Mouse (Mus musculus): ENCODE results near the gene Ndufaf2. TPM values are rescaled to one million over a fixed set of nuclear protein-coding genes. Genes with fewer than 3 reads are reported as not detected.

The Ndufaf2 gene
- polyA plus RNA-seq (2012; rRNA removed), result 49.3 and 51.2 TPM in 2 replicates

DNA sequence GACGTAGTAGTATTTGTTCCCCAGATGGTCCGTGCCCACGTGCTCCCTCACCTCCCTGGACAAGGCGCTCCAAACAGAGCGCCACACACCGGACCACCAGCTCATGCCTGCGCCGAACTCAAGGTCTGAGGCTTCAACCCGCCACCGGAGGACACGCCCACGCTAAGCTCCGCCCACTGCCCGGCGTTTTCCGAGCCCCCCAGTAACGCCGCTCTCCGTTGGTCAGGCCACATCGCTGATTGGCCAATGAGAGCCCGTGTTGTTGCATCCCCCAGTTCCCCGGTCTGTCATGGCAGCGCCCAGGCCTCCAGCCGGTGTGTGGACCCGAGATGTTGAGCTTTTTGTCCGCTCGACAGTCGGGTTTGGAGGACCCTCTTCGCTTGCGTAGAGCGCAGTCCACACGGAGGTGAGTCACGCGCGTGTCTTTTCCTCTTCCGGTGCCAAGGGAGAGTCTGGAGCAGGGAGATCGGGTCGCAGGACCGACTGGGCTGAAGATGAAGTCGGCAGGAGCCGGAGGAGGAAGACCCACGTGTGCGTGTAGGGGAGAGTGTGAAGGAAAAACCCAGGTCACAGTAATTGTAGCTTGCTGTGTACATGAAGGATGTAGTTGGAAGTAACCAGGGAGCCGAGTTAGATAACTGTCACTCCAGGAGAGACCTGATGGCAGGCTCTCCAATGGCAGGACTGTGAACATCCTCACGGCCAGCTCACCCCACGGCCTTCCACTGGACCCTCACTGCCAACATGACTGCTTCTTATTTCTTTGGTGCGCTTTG, at the start of gene Ndufaf2, which contains the start of gene Ercc8:
Gene Ndufaf2 (minus strand): TSS at position 159 of the 776 bp plus-strand sequence.
Gene Ercc8 (plus strand): TSS at position 267 of the 776 bp plus-strand sequence.
- Histone ChIP-seq H3K27ac (ENCODE audit: control insufficient read depth, insufficient read depth, low read depth, low read length) (peak within 1 kb of the TSS; percentile 83), H3K4me1 (ENCODE audit: control insufficient read depth, insufficient read depth, low read length) (no peaks in the 10 kb centered on the region), H3K4me3 (ENCODE audit: control insufficient read depth, low read depth, low read length) (peak within 1 kb of the TSS; percentile 97), H3K36me3 (ENCODE audit: control insufficient read depth, insufficient read depth, low read length) (peaks cover 1% of the 10 kb centered on the region; the same call in 1 of the 2 replicates), H3K27me3 (ENCODE audit: control insufficient read depth, insufficient read depth, low read length) (no peaks in the 10 kb centered on the region)
- TF ChIP-seq CTCF (IDR thresholded peaks at IDR 0.05; ENCODE audit: control insufficient read depth, insufficient read depth, insufficient replicate concordance, low read depth, low read length), result no peak
- peak; percentile 84 for TF ChIP-seq POLR2A (IDR thresholded peaks at IDR 0.05; ENCODE audit: control insufficient read depth, low read depth, low read length)

- Histone ChIP-seq H3K4me1 (ENCODE audit: control insufficient read depth, insufficient read depth, low read length) (no peaks in the 10 kb centered on the region), H3K36me3 (ENCODE audit: control insufficient read depth, insufficient read depth, low read length) (no peaks in the 10 kb centered on the region), H3K4me3 (ENCODE audit: control insufficient read depth, low read depth, low read length) (no peak overlapping the region), H3K27me3 (ENCODE audit: control insufficient read depth, insufficient read depth, low read length) (no peaks in the 10 kb centered on the region), H3K27ac (ENCODE audit: control insufficient read depth, insufficient read depth, low read depth, low read length) (no peak overlapping the region)
- TF ChIP-seq POLR2A (IDR thresholded peaks at IDR 0.05; ENCODE audit: control insufficient read depth, low read depth, low read length) (no peak), CTCF (IDR thresholded peaks at IDR 0.05; ENCODE audit: control insufficient read depth, insufficient read depth, insufficient replicate concordance, low read depth, low read length) (no peak)
These were observed 49.7 kb upstream of the Ndufaf2 start for GRCm38 (mm10) chr13:108208090-108208489.

DNA sequence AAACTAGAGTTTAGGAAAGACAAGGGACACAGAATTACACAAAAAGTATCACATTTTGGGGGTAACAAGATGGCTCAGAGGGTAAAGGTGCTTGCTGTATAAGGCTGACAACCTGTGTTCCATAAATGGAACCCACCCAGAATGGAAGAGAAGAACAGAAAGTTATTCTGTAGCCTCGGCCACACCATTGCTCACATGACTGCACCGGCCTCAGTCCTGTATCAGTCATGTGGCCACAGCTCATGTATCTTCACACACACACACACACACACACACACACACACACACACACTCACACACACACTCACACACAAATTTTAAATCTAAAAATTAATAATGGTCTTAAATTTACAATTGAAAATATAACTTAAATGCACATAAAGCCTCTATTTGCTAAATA, 49.0 kb upstream of the Ndufaf2 start:
- Histone ChIP-seq H3K27ac (ENCODE audit: control insufficient read depth, insufficient read depth, low read depth, low read length) (no peak overlapping the region), H3K36me3 (ENCODE audit: control insufficient read depth, insufficient read depth, low read length) (no peaks in the 10 kb centered on the region), H3K27me3 (ENCODE audit: control insufficient read depth, insufficient read depth, low read length) (no peaks in the 10 kb centered on the region), H3K4me1 (ENCODE audit: control insufficient read depth, insufficient read depth, low read length) (no peaks in the 10 kb centered on the region), H3K4me3 (ENCODE audit: control insufficient read depth, low read depth, low read length) (no peak overlapping the region)
- no peak for TF ChIP-seq CTCF (IDR thresholded peaks at IDR 0.05; ENCODE audit: control insufficient read depth, insufficient read depth, insufficient replicate concordance, low read depth, low read length)
- TF ChIP-seq POLR2A (IDR thresholded peaks at IDR 0.05; ENCODE audit: control insufficient read depth, low read depth, low read length), result no peak

DNA sequence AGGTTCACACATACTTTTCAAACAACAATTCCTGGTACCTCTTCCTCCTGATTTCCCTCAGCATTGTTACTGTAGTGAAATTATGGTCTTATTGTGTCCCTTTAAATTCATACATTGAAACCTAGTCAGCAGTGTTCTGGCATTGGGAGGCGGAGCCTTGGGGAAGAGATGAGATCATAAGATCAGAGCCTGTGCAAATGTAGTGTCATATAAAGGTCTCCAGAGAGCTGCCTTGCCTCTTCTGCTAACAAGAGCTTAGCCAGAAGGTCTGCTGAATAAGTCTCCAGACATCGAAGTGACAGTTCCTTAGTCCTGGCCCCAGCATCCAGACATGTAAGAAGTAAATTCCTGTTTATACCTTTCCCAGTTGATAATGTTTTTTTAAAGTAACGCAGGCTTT, 46.4 kb upstream of the Ndufaf2 start:
- Histone ChIP-seq H3K36me3 (ENCODE audit: control insufficient read depth, insufficient read depth, low read length) (no peaks in the 10 kb centered on the region), H3K4me3 (ENCODE audit: control insufficient read depth, low read depth, low read length) (no peak overlapping the region), H3K27ac (ENCODE audit: control insufficient read depth, insufficient read depth, low read depth, low read length) (no peak overlapping the region), H3K4me1 (ENCODE audit: control insufficient read depth, insufficient read depth, low read length) (no peaks in the 10 kb centered on the region), H3K27me3 (ENCODE audit: control insufficient read depth, insufficient read depth, low read length) (no peaks in the 10 kb centered on the region)
- TF ChIP-seq CTCF (IDR thresholded peaks at IDR 0.05; ENCODE audit: control insufficient read depth, insufficient read depth, insufficient replicate concordance, low read depth, low read length) (no peak), POLR2A (IDR thresholded peaks at IDR 0.05; ENCODE audit: control insufficient read depth, low read depth, low read length) (no peak)

DNA sequence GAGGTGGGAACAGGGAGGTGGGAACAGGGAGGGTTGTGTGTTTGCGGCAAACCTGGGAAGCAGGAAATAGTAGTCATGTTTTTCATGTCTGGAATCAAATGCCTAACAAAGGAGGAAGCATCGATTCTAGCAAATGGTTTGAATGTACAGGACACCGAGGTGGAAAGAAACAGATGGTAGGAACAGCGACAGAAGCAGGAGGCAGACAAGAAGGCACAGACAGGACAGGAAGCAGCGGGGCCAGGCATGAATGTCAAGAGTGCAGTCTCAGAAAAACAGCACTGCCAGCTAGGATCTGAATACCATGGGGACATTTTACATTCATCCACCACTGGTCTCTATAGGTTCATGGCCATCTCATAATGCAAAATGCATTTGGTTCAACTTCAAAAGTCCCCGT, 37.1 kb upstream of the Ndufaf2 start:
- no peaks in the 10 kb centered on the region for H3K4me1 ChIP-seq (ENCODE audit: control insufficient read depth, insufficient read depth, low read length)
- TF ChIP-seq CTCF (IDR thresholded peaks at IDR 0.05; ENCODE audit: control insufficient read depth, insufficient read depth, insufficient replicate concordance, low read depth, low read length) (no peak), POLR2A (IDR thresholded peaks at IDR 0.05; ENCODE audit: control insufficient read depth, low read depth, low read length) (no peak)
- H3K27me3 ChIP-seq (ENCODE audit: control insufficient read depth, insufficient read depth, low read length), result no peaks in the 10 kb centered on the region
- no peak overlapping the region for H3K27ac ChIP-seq (ENCODE audit: control insufficient read depth, insufficient read depth, low read depth, low read length)
- no peaks in the 10 kb centered on the region; the same call in 1 of the 2 replicates for H3K36me3 ChIP-seq (ENCODE audit: control insufficient read depth, insufficient read depth, low read length)
- no peak overlapping the region for H3K4me3 ChIP-seq (ENCODE audit: control insufficient read depth, low read depth, low read length)

DNA sequence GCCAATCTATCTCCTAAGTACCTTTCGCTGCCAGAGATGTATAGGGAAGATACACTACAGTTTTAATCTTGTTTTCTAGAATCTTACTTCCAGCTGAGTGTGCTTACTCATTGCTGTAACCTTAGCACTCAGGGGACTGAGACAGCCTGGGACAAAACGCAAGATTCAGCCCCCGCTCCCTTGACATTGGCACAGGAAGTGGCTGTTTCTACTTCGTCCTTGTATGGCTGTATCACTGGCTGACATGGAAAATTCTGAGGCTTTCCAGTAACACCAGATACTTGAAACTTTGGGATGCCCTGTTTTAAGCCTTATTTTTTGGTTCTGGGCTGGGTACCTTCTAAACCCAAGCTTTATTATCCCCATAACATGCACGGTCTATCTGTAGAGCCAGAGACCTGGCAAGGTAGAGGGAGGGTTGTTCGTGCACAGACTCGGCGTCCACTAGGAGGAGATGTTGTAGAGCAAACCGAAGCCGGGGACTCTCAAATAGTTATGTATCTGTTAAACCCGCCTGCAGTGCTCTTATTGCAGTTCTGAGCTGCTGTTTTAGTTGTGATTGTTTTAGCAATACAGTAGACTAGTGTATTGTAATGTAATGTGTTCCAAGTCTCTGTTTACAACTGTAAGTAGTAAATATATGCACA, 32.8 kb upstream of the Ndufaf2 start:
- no peak overlapping the region for H3K4me3 ChIP-seq (ENCODE audit: control insufficient read depth, low read depth, low read length)
- H3K27me3 ChIP-seq (ENCODE audit: control insufficient read depth, insufficient read depth, low read length), result no peaks in the 10 kb centered on the region
- H3K36me3 ChIP-seq (ENCODE audit: control insufficient read depth, insufficient read depth, low read length), result no peaks in the 10 kb centered on the region; the same call in none of the 2 replicates
- TF ChIP-seq CTCF (IDR thresholded peaks at IDR 0.05; ENCODE audit: control insufficient read depth, insufficient read depth, insufficient replicate concordance, low read depth, low read length) (peak; percentile 30; the same call in 1 of the 2 replicates), POLR2A (IDR thresholded peaks at IDR 0.05; ENCODE audit: control insufficient read depth, low read depth, low read length) (no peak)
- H3K27ac ChIP-seq (ENCODE audit: control insufficient read depth, insufficient read depth, low read depth, low read length), result no peak overlapping the region
- no peaks in the 10 kb centered on the region for H3K4me1 ChIP-seq (ENCODE audit: control insufficient read depth, insufficient read depth, low read length)

DNA sequence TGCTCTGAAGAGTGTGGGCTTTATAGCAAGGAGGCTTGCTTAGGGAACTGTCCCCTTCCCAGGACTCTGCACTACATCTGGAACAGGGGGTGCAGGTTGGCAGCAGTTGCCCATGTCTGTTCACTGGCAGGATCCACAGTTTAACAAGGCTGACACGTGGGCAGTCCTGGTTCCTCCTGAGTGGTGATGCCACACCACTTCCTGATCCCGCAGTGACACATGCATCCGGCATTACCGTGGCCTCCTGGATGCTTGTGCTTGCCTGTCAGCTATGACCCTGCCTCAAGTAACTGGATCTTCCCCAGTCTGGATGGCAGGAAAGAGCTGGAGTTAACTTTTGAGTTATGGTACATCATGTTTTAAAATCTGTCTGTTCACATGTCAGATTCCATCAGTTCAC, 29.6 kb upstream of the Ndufaf2 start:
- Histone ChIP-seq H3K4me3 (ENCODE audit: control insufficient read depth, low read depth, low read length) (no peak overlapping the region), H3K27me3 (ENCODE audit: control insufficient read depth, insufficient read depth, low read length) (no peaks in the 10 kb centered on the region), H3K36me3 (ENCODE audit: control insufficient read depth, insufficient read depth, low read length) (no peaks in the 10 kb centered on the region; the same call in 1 of the 2 replicates), H3K27ac (ENCODE audit: control insufficient read depth, insufficient read depth, low read depth, low read length) (no peak overlapping the region), H3K4me1 (ENCODE audit: control insufficient read depth, insufficient read depth, low read length) (no peaks in the 10 kb centered on the region)
- TF ChIP-seq CTCF (IDR thresholded peaks at IDR 0.05; ENCODE audit: control insufficient read depth, insufficient read depth, insufficient replicate concordance, low read depth, low read length) (no peak), POLR2A (IDR thresholded peaks at IDR 0.05; ENCODE audit: control insufficient read depth, low read depth, low read length) (no peak)

Measured in testis, adult 2 months (tissue).